Mouse (Mus musculus) embryo, embryonic 10.5 days (tissue): ENCODE data around the gene Egfr.

Experiments used
- DNase-seq: peaks from one replicate; pipeline ENCODE4 v3.0.0-alpha.2; 2015; ENCODE audit warnings: low spot score

Egfr gene

GRCm38 (mm10) chr11:16776967-16777366 is 25.0 kb downstream of the Egfr start:
- DNase-seq: no peak

DNA sequence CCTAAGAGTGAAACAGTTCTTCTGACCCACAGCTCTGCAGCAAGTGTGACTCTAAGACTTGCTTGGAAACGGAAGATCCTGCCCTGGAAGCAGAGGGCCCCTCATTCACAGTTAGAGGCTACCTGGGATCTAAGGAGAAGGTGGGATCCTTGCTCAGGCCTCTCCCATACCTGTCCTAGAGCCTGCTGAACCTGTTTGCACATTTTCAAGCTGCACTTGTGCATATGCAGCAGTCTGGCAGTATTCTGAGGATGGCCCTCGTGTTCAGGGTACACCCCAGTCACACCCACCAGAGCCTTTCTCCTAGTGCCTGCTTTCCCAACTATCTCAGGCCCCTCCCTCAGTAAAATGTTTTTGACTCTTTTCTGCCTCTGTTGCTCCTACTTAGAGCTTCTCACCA is 29.6 kb downstream of the Egfr start:
- DNase-seq: no peak

DNA sequence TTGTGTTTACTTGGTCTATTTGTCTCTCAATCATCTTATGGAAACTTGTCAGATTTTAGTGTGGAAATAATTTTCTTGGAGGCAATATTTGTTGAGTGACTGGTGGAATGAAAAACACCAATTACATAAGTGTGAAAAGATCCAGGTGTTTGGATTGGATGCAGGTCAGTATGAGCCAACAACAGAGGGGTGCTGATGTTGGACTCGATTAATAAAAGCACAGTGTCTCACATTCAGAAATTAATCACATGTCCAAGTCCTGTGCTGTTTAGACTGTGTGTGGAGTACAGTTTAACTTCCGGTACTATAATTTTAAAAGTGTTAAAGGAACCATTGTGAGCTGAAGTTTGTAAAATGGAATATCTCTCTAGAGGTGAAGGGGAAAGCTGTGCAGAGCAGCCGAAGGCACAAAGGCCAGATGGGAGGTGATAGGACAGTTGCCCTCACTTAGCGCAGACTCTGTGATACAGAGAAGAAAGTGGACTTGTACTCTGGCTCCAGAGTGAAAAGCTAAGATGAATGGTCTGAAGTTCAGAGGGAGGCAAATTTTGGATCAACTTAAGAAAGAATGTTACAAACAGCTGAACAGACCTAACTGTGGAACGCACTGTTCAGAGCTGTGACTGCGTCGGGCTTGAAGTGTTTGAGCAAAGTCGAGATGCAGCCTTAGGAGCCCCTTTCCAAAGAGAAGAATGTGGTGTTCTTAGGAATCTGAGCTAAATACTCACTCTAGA is 32.1 kb downstream of the Egfr start:
- DNase-seq: no peak

DNA sequence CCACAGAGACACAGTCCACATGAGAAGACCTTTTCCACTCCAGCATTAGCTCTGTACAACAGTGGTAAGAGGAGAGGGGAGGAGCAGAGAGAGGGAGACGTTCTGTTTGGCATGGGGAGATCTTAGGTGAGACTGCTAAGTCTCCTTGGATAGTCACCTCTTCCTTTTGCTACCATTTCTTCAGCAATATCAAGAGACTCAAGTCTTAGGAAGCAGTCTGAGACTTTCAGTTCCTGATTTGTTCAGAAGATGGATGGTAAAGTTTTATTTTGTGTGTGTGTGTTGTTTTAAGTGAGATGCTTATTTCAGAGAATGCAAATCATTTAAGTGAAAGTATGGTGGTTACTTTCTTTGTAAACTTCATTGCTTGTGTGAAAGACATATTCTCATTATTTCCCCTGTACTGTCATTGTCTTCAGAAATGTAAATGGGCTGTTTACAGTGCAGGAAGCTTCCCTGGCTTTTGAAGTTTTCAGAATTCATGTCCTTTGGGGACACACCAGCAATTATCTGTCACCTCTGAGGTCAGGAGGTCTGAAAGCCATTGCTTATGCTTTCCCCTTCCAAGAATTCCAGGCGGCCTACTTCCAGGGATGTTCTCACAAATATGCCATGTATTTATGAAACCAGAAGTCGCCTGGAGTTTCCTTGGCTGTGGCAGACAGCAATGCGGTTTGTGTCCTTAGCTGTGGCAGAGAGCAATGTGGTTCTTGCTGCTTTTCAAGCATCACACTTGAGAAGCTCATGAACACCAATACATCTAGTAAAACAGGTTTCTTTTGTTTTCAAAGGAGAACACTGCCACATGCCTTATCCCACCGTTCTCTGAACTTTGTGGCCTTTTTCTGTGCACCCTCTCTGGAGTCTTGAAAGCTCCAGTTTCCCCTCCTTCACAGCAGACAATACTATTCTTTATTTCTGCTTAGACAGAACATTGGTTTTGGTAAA is 40.9 kb downstream of the Egfr start:
- DNase-seq: peak; percentile 23

DNA sequence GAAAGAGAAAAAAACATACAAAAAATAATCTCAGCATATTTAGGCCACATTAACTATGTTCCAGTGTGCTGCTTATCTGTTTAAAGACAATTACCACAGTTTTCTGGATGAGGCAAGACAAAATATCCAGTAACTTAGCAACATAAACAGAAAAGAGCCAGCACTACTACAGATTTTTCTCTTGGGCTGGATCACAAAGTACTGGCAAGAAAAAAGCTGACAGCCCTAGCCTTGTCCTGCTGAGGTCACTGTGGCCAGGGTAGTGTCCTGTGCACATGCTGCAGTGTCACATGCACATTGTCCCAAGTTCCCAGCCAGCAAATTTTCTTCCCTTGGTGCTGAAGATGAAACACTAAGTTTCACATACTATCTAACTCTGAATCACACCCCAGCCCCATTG is 43.0 kb downstream of the Egfr start:
- no peak for DNase-seq

- no peak for DNase-seq
Measured at GRCm38 (mm10) chr11:16795513-16795912, 43.5 kb downstream of the Egfr start.

DNA sequence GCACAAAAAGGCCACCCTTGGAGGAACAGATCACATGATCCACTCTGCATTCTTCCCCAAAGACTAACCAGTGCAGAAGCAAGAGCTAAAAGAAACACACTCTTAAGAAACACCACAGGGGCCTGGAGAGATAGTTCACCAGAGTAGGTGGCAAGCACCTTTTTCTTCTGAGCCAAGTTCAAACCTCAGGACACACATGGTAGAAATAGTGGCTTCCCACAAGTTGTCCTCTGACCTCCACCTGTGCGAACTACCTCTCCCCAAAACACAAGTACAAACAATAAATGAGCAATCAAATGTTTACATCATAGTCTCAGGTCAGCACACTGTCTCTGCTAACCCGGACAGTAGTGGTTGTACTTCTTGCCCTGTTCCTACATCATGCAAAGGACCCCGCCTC is 45.5 kb downstream of the Egfr start:
- DNase-seq: no peak

- no peak for DNase-seq
Measured at GRCm38 (mm10) chr11:16798136-16798535, 46.1 kb downstream of the Egfr start.

GRCm38 (mm10) chr11:16800507-16800906 is 48.5 kb downstream of the Egfr start:
- no peak for DNase-seq

GRCm38 (mm10) chr11:16802668-16803067 is 50.7 kb downstream of the Egfr start:
- no peak for DNase-seq

- DNase-seq: no peak
Measured at GRCm38 (mm10) chr11:16804016-16804415, 52.0 kb downstream of the Egfr start.

DNA sequence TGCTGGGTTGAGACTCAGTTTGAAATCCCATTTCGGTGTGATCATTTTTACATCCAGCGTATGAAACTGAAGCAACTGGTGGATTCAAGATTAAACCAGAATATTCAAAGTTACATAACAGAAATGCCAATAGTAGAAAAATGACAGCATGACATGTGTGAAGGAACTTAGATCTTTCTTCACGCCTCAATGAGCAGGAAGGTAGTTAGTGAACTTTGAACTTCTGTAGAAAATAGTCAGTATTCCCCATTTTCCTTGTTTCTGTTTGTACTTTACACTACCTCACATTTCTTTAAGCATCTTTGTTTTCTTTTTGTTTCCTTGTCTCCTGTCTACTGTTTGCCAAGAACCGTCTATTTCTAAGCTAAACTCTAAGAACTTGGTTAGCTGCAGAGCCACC is 53.9 kb downstream of the Egfr start:
- no peak for DNase-seq

DNA sequence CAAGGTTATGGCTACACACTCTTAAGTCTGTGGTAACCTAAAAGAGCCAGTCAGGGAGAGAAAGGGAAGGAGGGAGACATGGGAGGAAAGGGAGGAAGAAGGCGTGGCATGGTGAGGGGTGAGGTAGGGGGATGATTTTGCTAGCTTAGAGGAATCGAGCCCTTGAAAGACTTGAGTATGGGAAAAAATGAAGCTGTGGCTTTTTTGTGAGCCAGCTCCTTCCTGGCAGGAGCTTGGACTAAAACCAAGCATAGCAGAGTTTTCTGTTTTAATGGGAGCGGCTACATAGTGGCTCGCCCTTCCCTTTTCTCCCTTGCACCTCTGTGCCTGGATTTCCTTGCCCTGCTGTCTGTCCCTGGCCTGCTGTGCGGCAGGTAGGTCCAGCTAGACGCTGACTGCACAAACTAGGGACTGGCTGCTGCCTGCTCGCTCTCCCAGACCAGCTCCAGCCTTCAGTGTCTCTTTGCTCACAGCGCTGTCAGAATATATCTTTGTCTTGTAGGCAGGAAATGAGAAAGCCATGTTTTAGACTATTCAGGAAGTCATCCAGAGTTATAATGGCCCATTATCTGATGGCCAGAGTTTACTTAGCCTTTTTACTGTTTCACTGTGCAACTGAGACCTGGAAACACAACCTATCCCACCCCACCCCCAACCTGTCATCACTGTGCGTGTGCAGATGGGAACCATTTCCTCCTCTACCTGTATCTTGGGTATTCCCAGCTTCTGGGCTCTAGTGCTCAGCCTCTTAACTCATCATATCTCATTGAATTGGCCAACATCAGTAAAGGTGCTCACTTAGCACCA is 57.4 kb downstream of the Egfr start:
- DNase-seq: no peak

GRCm38 (mm10) chr11:16810086-16810485 is 58.1 kb downstream of the Egfr start:
- DNase-seq: no peak

DNA sequence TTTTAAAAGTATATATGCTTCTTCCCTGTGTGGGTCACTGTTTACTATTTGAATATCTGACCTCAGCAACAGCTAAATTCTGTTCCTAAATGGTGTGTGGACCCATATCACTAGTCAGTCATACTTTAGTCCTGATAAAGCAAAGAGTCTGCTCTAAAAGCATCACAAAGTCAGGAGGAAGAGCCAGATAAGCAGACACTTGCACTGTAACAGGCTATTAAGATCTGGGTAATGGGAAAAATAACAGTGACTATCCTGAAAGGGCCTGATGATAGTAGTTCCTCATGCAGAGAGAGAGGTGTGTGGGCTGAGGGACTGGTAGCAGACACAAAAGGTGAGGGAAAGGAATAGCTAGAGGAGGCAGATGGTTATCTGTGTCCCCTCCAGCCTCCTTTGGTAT is 61.3 kb downstream of the Egfr start:
- no peak for DNase-seq

DNA sequence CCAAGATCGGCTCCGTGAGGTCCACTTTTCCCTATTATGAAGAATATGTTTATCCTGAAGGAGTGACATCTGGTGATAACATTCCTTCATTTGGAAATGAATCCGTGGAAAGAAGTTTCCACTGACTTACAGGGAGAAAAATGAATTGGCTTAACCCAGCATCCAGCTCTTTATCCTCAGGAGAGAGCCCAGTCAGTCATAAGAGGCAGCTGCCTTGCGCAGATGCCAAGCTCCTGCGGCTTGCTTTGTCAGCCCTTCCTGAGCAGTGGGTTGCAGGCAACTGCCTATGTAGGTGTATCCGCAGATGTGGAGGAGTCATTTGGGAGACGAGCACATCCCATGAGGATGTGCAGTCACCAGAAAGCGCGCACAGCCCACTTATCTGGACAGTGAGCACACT is 64.4 kb downstream of the Egfr start:
- no peak for DNase-seq

- DNase-seq: no peak
Measured at GRCm38 (mm10) chr11:16817336-16818034, 65.5 kb downstream of the Egfr start.

- no peak for DNase-seq
Measured at GRCm38 (mm10) chr11:16819424-16819823, 67.4 kb downstream of the Egfr start.

DNA sequence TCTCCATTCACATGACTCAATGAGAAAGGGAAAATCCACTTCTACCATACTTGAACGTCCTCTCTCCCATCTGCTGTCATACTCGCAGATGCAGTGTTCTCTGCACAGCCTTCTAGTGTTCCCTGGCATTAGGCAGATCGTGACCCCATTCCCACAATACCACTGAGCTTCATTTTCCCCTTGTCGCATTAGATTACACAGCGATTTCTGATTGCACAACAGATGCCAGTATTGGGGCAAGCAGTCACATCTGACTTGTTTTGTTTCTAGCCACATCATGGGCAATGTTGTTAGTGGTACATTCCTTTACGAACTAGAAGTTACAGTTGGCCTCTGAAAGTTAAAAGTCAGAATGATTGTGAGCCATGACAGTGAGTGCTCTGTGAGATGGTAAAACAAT is 68.1 kb downstream of the Egfr start:
- DNase-seq: no peak

GRCm38 (mm10) chr11:16821668-16822254 is 69.8 kb downstream of the Egfr start:
- no peak for DNase-seq

- no peak for DNase-seq
Measured at GRCm38 (mm10) chr11:16823830-16824545, 72.0 kb downstream of the Egfr start.
